Mouse (Mus musculus) gastrocnemius, adult 2 months (tissue): ENCODE results near the gene Pcbp4. TPM values are rescaled to one million over a fixed set of nuclear protein-coding genes. Genes with fewer than 3 reads are reported as not detected.

Source experiments
- DNase-seq: peaks from one replicate; pipeline ENCODE4 v3.0.0; 2022
- H3K27ac ChIP-seq: fragments of 200-600 bp; 2 replicates; pipeline ENCODE4 v1.8.1; 2022; ENCODE audit warnings: mild to moderate bottlenecking
- H3K4me3 ChIP-seq: fragments of 200-600 bp; 2 replicates; pipeline ENCODE4 v1.8.1; 2022; ENCODE audit warnings: mild to moderate bottlenecking, moderate library complexity
- CTCF ChIP-seq: fragments of 200-600 bp; IDR thresholded peaks from 2 replicates; pipeline ENCODE4 v1.8.1; 2022; ENCODE audit warnings: antibody characterized with exemption, mild to moderate bottlenecking, moderate library complexity
- intact Hi-C: fragments of 180-260 bp; cut with DNase I; formaldehyde crosslinking; loops from one replicate; pipeline ENCODE4 v1.15.1; 2025
- total RNA-seq, 2 experiments: library from RNA; stranded (reverse); gene quantifications; 2 replicates each; pipeline ENCODE4 v1.2.3; 2021

Gene Pcbp4
- total RNA-seq, 2 experiments from 2014 or later, result 63.8 to 69.0 TPM

- TF ChIP-seq CTCF, result peak; percentile 6; the same call in 1 of the 2 replicates
- Histone ChIP-seq H3K4me3 (peak overlapping the region; percentile 51), H3K27ac (peak overlapping the region; percentile 96)
- peak; percentile 83 for DNase-seq
- intact Hi-C loops, result no loop called here
These were observed 18.8 kb downstream of the Pcbp4 start for GRCm38 (mm10) chr9:106471892-106472291.

DNA sequence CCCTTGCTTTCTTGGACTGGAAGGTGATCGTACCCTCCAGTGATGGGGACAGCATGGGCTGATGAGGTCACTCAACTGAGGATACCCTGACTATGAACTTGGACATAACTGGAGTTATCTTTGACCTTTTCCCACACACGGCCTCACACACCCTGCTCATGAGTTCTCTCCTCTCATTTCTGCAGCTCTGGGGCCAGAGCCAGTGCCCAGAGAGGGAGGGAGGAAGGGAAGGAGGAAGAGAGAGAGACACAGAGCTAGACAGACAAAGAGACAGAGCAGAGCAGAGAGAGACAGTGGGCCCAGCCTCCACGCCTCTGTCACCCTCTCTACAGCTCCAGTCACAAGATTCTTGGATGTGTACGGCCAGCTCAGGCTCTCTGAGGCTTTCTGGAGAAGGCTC, 19.2 kb downstream of the Pcbp4 start:
- Histone ChIP-seq H3K27ac (peak overlapping the region; percentile 96), H3K4me3 (peak overlapping the region; percentile 51)
- peak; percentile 60 for DNase-seq
- no peak for TF ChIP-seq CTCF
- intact Hi-C loops, result no loop called here

GRCm38 (mm10) chr9:106473081-106473752, 20.1 kb downstream of the Pcbp4 start:
- peak; percentile 43 for DNase-seq
- intact Hi-C loops, result no loop called here
- Histone ChIP-seq H3K4me3 (peak overlapping the region; percentile 76; the same call in 1 of the 2 replicates), H3K27ac (peak overlapping the region; percentile 96)
- no peak for TF ChIP-seq CTCF

DNA sequence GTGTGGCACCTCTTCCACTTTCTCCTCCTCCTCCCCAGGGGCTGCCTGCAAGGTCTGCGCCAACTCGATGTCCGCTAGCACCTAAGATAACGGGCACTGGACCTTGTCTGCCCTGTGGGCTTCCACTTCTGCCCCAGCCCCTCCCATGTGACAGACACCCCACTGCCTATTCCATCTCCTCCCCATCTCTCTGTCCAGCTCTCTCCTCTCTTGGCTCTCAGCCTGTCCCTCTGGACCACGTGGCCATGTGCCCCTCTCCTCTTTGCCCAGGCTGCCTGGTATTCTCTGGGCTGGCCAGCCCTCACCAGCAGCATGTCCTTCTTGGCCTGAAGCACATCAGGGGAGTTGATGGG, 20.6 kb downstream of the Pcbp4 start:
- no peak for TF ChIP-seq CTCF
- H3K4me3 ChIP-seq, result peak overlapping the region; percentile 76
- H3K27ac ChIP-seq, result peak overlapping the region; percentile 96
- intact Hi-C loops, result no loop called here
- DNase-seq, result no peak

DNA sequence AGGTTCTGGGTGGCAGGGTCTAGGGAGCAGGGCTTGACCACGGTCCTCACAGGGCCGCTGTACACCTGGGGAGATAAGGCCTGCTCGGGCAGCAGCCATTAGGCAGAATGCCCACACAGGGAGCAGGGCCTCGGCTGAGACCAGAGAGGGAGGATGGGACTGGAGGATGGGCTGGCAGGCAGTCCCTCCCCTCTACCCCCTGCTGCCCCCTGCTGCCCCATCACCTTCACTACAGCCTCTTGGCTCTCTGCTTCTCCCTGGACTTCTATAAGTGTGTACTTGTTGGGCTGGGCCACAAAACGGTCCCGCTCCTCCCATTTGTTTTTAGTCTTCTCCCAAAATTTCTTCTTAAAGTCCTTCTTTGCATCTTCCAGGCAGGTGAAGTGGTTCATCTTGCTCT, 21.4 kb downstream of the Pcbp4 start:
- intact Hi-C loops, result no loop called here
- peak; percentile 83 for DNase-seq
- TF ChIP-seq CTCF, result peak; percentile 79
- H3K27ac ChIP-seq, result peak overlapping the region; percentile 96
- peak overlapping the region; percentile 76 for H3K4me3 ChIP-seq

GRCm38 (mm10) chr9:106475046-106475445, 22.0 kb downstream of the Pcbp4 start:
- peak; percentile 66 for DNase-seq
- Histone ChIP-seq H3K27ac (peak overlapping the region; percentile 96), H3K4me3 (peak overlapping the region; percentile 76)
- intact Hi-C loops, result loop anchor here (1.0 to 5.0 kb wide), 3 partner anchors 27 to 168 kb away; partner anchors contain the start of gene Dusp7
- no peak for TF ChIP-seq CTCF

DNA sequence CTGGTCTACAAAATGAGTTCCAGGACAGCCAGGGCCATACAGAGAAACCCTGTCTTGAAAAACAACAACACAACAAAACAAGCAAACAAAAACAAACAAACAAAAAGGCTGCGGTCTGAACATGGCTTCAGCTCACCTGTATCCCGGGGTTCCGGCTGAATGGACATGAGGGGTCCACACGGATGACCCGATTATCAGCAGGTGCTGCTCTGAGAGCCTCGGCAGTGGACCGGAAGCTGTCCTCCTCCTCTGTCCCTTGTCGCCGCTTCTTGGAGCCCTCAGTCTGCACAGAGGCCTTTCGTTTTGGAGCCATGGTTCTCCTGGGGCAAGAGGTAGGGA, 22.5 kb downstream of the Pcbp4 start, which contains the start of gene Rrp9:
Gene Rrp9 (plus strand): TSS at position 301 of the 339 bp plus-strand sequence.
- Histone ChIP-seq H3K4me3 (peak within 1 kb of the TSS; percentile 76), H3K27ac (peak within 1 kb of the TSS; percentile 96)
- no peak for TF ChIP-seq CTCF
- intact Hi-C loops, result loop anchor here (1.0 to 5.0 kb wide), 6 partner anchors 27 to 195 kb away; partner anchors contain the start of genes Dusp7, Poc1a and Rpl29
- DNase-seq, result peak; percentile 44

GRCm38 (mm10) chr9:106476002-106476923, 23.2 kb downstream of the Pcbp4 start:
- H3K27ac ChIP-seq, result peak overlapping the region; percentile 96
- no peak for TF ChIP-seq CTCF
- intact Hi-C loops, result loop anchor here (2.0 to 5.0 kb wide), 5 partner anchors 47 to 195 kb away; partner anchors contain the start of genes Dusp7, Poc1a and Rpl29

DNA sequence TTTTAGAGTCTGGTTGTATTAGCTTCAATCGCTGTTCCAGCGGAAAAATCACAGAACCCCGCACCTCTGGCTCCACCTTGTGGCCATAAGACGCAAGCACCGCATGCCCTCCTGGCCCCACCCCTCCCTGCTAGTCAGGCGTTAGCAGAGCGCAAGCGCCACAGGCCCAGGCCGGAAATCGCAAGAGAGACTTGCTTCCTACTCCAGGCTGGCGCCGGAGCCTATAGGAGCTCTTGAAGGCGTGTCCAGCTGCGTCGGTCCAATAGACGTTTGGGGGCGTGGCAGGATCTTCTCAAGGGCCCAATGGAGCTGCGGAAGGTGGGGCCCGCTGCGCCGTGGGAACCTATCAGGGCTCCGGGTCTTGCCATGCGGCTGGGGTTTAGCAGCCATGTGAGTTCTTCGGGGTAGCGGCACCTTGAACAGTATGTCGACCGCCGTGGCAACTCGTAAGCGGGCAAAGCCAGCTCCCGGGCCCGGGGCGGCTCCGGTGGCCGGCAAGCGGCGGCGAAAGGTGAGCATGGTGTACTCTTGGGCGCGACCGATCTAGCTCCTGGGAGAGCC, 23.9 kb downstream of the Pcbp4 start, which contains the start of gene Parp3:
Gene Parp3 (minus strand): TSS at position 26 of the 561 bp plus-strand sequence.
- intact Hi-C loops, result loop anchor here (2.0 to 5.0 kb wide), 5 partner anchors 48 to 196 kb away; partner anchors contain the start of genes Dusp7, Poc1a and Rpl29
- peak; percentile 99 for DNase-seq
- Histone ChIP-seq H3K27ac (peak within 1 kb of the TSS; percentile 96), H3K4me3 (peak within 1 kb of the TSS; percentile 78)
- TF ChIP-seq CTCF, result no peak; the same call in 1 of the 2 replicates

More at GRCm38 (mm10) chr9:106476002-106476923, 23.2 kb downstream of the Pcbp4 start:
- peak overlapping the region; percentile 76 for H3K4me3 ChIP-seq
- DNase-seq, result peak; percentile 85

GRCm38 (mm10) chr9:106477649-106478048, 24.6 kb downstream of the Pcbp4 start:
- H3K27ac ChIP-seq, result peak overlapping the region; percentile 94
- H3K4me3 ChIP-seq, result peak overlapping the region; percentile 78
- intact Hi-C loops, result loop anchor here (2.0 to 5.0 kb wide), 5 partner anchors 49 to 197 kb away; partner anchors contain the start of genes Dusp7, Poc1a and Rpl29
- no peak for TF ChIP-seq CTCF
- DNase-seq, result no peak

DNA sequence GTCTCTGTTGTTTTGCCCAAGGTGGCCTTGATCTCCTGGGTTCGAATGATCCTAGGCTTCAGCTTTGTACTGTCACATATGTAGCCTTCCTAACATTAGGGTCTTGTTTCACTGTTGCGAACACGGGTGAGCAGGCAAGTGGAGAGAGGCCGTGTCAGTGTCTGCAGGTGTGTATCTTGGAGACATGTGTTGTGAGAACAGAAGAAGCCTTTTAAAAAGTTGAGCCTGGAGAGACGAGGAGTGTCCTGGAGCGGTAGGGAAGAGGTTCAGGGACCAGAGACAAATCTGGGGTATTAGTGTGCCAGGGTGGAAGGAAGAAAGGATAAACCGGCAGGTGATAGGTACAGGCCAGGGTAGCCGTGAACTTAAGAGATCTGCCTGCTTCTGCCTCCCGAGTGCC, 25.0 kb downstream of the Pcbp4 start:
- H3K27ac ChIP-seq, result no peak overlapping the region
- peak; percentile 10 for DNase-seq
- intact Hi-C loops, result loop anchor here (5.0 kb wide), 2 partner anchors 111 to 171 kb away; partner anchors contain the start of gene Dusp7
- TF ChIP-seq CTCF, result no peak
- peak overlapping the region; percentile 78 for H3K4me3 ChIP-seq

- Histone ChIP-seq H3K27ac (no peak overlapping the region), H3K4me3 (no peak overlapping the region)
- intact Hi-C loops, result no loop called here
- peak; percentile 11 for DNase-seq
- no peak for TF ChIP-seq CTCF
These were observed 27.4 kb downstream of the Pcbp4 start for GRCm38 (mm10) chr9:106480541-106480940.
